12 mouse cellular contexts compared by ENCODE assay signal in the genomic region with DNA sequence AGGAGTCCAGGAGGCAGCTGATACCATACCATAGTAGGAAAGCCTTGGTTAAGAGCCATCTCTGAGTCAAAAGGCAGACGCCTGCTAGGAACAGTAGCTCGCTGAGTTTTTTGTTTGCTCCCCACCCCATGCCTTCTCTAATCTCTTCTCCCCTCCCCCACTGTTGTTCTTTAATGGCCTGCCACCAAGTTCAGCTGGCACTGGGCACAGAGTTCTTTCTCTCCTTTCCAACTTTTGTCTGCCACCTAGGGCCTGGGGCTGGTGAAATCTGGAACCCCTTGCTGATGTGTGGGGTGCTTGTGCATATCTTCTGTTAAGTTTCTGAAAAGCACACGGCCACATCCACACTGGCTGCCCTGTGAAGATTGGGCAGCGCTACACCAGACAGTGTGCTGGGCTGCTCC.
A peak's percentile ranks its signal among the peaks of the same experiment; 100 is the strongest.
DNase-seq lines count a peak whose midpoint lies in the region; ATAC-seq and TF ChIP-seq lines count a peak whose summit lies in the region.
"Had no signal": no experiment of that assay in that cellular context is flagged by ENCODE, and none has a peak within 500 bp of the region (broad histone marks: within the 10 kb centered on the region; RNA-seq: fewer than 3 reads in every experiment).

No protein-coding gene starts in this region.

- no peak for TF ChIP-seq EP300 in liver, postnatal 0 days (IDR thresholded peaks at IDR 0.05; ENCODE audit: low read depth)

- no peak overlapping the region for H3K4me3 ChIP-seq in liver, embryonic 11.5 days (ENCODE audit: low read depth, low read length)
- no peak overlapping the region for H3K4me3 ChIP-seq in liver, postnatal 0 days (ENCODE audit: low read depth, low read length)
- H3K4me3 ChIP-seq in forebrain, embryonic 12.5 days (replicated peaks): no peak overlapping the region
- H3K4me3 ChIP-seq in hindbrain, embryonic 16.5 days (ENCODE audit: low read length): no peak overlapping the region
- no peak overlapping the region for H3K4me3 ChIP-seq in neural tube, embryonic 14.5 days (ENCODE audit: low read depth, low read length)
- H3K4me3 ChIP-seq: embryonic facial prominence, embryonic 12.5 days; limb, embryonic 15.5 days had no signal

- peak; percentile 27 for DNase-seq in liver, embryonic 11.5 days (ENCODE audit: low spot score)
- no peak for DNase-seq in liver, postnatal 0 days
- DNase-seq in right cerebral cortex, adult 2 months (ENCODE audit: low spot score in 2 of 2): no peak
- no peak for DNase-seq in layer of hippocampus, adult 9-10 months (ENCODE audit: low spot score)
- DNase-seq in thymus, postnatal 10 days (ENCODE audit: low spot score in 2 of 2): no peak
- DNase-seq: layer of hippocampus, adult 9-11 months; thymus, adult 2 months had no signal

- no peak overlapping the region for H3K9ac ChIP-seq in liver, embryonic 11.5 days (ENCODE audit: low read depth, low read length)
- no peak overlapping the region for H3K9ac ChIP-seq in liver, postnatal 0 days (replicated peaks)
- no peak overlapping the region for H3K9ac ChIP-seq in forebrain, embryonic 12.5 days
- no peak overlapping the region for H3K9ac ChIP-seq in hindbrain, embryonic 16.5 days (ENCODE audit: low read depth, low read length)
- H3K9ac ChIP-seq in neural tube, embryonic 14.5 days (replicated peaks; ENCODE audit: low read depth, low read length): no peak overlapping the region
- H3K9ac ChIP-seq: embryonic facial prominence, embryonic 12.5 days; limb, embryonic 15.5 days had no signal

- no peaks in the 10 kb centered on the region for H3K27me3 ChIP-seq in liver, embryonic 11.5 days (replicated peaks; ENCODE audit: control insufficient read depth, insufficient read depth, low read length)
- no peaks in the 10 kb centered on the region for H3K27me3 ChIP-seq in liver, postnatal 0 days (ENCODE audit: insufficient read depth, low read length)
- no peaks in the 10 kb centered on the region for H3K27me3 ChIP-seq in forebrain, embryonic 12.5 days
- H3K27me3 ChIP-seq in hindbrain, embryonic 16.5 days (replicated peaks; ENCODE audit: control insufficient read depth, insufficient read depth, low read length): no peaks in the 10 kb centered on the region
- no peaks in the 10 kb centered on the region for H3K27me3 ChIP-seq in neural tube, embryonic 14.5 days (ENCODE audit: control insufficient read depth, insufficient read depth, low read length)
- H3K27me3 ChIP-seq: embryonic facial prominence, embryonic 12.5 days; limb, embryonic 15.5 days had no signal

- no peak; the same call in 1 of the 2 replicates for ATAC-seq in liver, embryonic 11.5 days (replicated peaks; ENCODE audit: low FRiP score)
- ATAC-seq in liver, postnatal 0 days: no peak
- peak; percentile 34; the same call in 1 of the 2 replicates for ATAC-seq in forebrain, embryonic 12.5 days (ENCODE audit: low FRiP score)
- ATAC-seq in hindbrain, embryonic 16.5 days: peak; percentile 76
- peak; percentile 48; the same call in 1 of the 2 replicates for ATAC-seq in neural tube, embryonic 14.5 days (ENCODE audit: low read depth)

- peaks cover 4% of the 10 kb centered on the region; the same call in 1 of the 2 replicates for H3K4me1 ChIP-seq in liver, embryonic 11.5 days (replicated peaks; ENCODE audit: control insufficient read depth, insufficient read depth, low read length)
- no peaks in the 10 kb centered on the region for H3K4me1 ChIP-seq in liver, postnatal 0 days (ENCODE audit: insufficient read depth)
- peaks cover 27% of the 10 kb centered on the region for H3K4me1 ChIP-seq in forebrain, embryonic 12.5 days
- H3K4me1 ChIP-seq in hindbrain, embryonic 16.5 days (ENCODE audit: control insufficient read depth, insufficient read depth, low read depth, low read length): peaks cover 7% of the 10 kb centered on the region; the same call in 1 of the 2 replicates
- H3K4me1 ChIP-seq in neural tube, embryonic 14.5 days (ENCODE audit: control insufficient read depth, insufficient read depth, low read length): peaks cover 12% of the 10 kb centered on the region

- no peak overlapping the region for H3K4me2 ChIP-seq in liver, embryonic 11.5 days
- no peak overlapping the region for H3K4me2 ChIP-seq in liver, postnatal 0 days (ENCODE audit: low read depth, low read length)
- H3K4me2 ChIP-seq in forebrain, embryonic 12.5 days: no peak overlapping the region
- H3K4me2 ChIP-seq in hindbrain, embryonic 16.5 days (ENCODE audit: low read length): no peak overlapping the region
- no peak overlapping the region for H3K4me2 ChIP-seq in neural tube, embryonic 14.5 days (ENCODE audit: low read depth, low read length)
- H3K4me2 ChIP-seq: embryonic facial prominence, embryonic 12.5 days; limb, embryonic 15.5 days had no signal

- TF ChIP-seq CTCF in liver, postnatal 0 days (IDR thresholded peaks at IDR 0.05; ENCODE audit: low read depth): no peak

- no peaks in the 10 kb centered on the region for H3K9me3 ChIP-seq in liver, embryonic 11.5 days (ENCODE audit: control insufficient read depth, low read length)
- no peaks in the 10 kb centered on the region for H3K9me3 ChIP-seq in liver, postnatal 0 days (ENCODE audit: low read length)
- H3K9me3 ChIP-seq in forebrain, embryonic 12.5 days: no peaks in the 10 kb centered on the region
- no peaks in the 10 kb centered on the region for H3K9me3 ChIP-seq in hindbrain, embryonic 16.5 days (ENCODE audit: control insufficient read depth, low read length)
- H3K9me3 ChIP-seq in neural tube, embryonic 14.5 days (ENCODE audit: control insufficient read depth, low read length): no peaks in the 10 kb centered on the region
- H3K9me3 ChIP-seq: embryonic facial prominence, embryonic 12.5 days; limb, embryonic 15.5 days had no signal

- no peaks in the 10 kb centered on the region; the same call in 1 of the 2 replicates for H3K36me3 ChIP-seq in liver, embryonic 11.5 days (ENCODE audit: control insufficient read depth, insufficient read depth, low read length)
- H3K36me3 ChIP-seq in liver, postnatal 0 days (replicated peaks; ENCODE audit: insufficient read depth, low read length): no peaks in the 10 kb centered on the region
- no peaks in the 10 kb centered on the region for H3K36me3 ChIP-seq in forebrain, embryonic 12.5 days (replicated peaks)
- no peaks in the 10 kb centered on the region for H3K36me3 ChIP-seq in hindbrain, embryonic 16.5 days (ENCODE audit: control insufficient read depth, insufficient read depth, low read length)
- no peaks in the 10 kb centered on the region for H3K36me3 ChIP-seq in neural tube, embryonic 14.5 days (ENCODE audit: control insufficient read depth, insufficient read depth, low read length)
- H3K36me3 ChIP-seq: embryonic facial prominence, embryonic 12.5 days; limb, embryonic 15.5 days had no signal

- no peak overlapping the region for H3K27ac ChIP-seq in liver, embryonic 11.5 days (ENCODE audit: low read depth, low read length)
- no peak overlapping the region for H3K27ac ChIP-seq in liver, postnatal 0 days (ENCODE audit: low read depth)
- H3K27ac ChIP-seq in forebrain, embryonic 12.5 days: peak overlapping the region; percentile 71
- H3K27ac ChIP-seq in hindbrain, embryonic 16.5 days (ENCODE audit: low read depth, low read length): peak overlapping the region; percentile 63
- H3K27ac ChIP-seq in neural tube, embryonic 14.5 days (ENCODE audit: low read depth, low read length): 0 out of 2 replicates have a peak overlapping the region, but pooled peaks have one; percentile 39
- H3K27ac ChIP-seq: embryonic facial prominence, embryonic 12.5 days; limb, embryonic 15.5 days had no signal

- 70% methylated on average over 4 of the region's 4 CpGs for WGBS in liver, embryonic 11.5 days
- WGBS in liver, postnatal 0 days (ENCODE audit: insufficient replicate concordance): 79% methylated on average over 4 of the region's 4 CpGs
- WGBS in forebrain, embryonic 12.5 days: 27% methylated on average over 4 of the region's 4 CpGs
- 26% methylated on average over 4 of the region's 4 CpGs for WGBS in hindbrain, embryonic 16.5 days
- 15% methylated on average over 4 of the region's 4 CpGs for WGBS in neural tube, embryonic 14.5 days

Comparison
In these comparisons a context has a peak if more than half of its experiments do, and no peak if none do; other contexts are left out.
1. ATAC-seq: peak in forebrain, embryonic 12.5 days (single experiment), hindbrain, embryonic 16.5 days (single experiment) and neural tube, embryonic 14.5 days (single experiment); none in liver, embryonic 11.5 days (single experiment) and liver, postnatal 0 days (single experiment).
2. H3K27ac ChIP-seq: peak in forebrain, embryonic 12.5 days (single experiment), hindbrain, embryonic 16.5 days (single experiment) and neural tube, embryonic 14.5 days (single experiment); none in liver, embryonic 11.5 days (single experiment) and liver, postnatal 0 days (single experiment).